13 mouse cellular contexts compared by ENCODE assay signal in genomic region chr1:74123215-74123614, GRCm38 (mm10). TPM values are rescaled to one million over a fixed set of nuclear protein-coding genes. Genes with fewer than 3 reads are reported as not detected.
DNase-seq lines count a peak whose midpoint lies in the region; ATAC-seq and TF ChIP-seq lines count a peak whose summit lies in the region.
"Had no signal": no experiment of that assay in that cellular context is flagged by ENCODE, and none has a peak within 500 bp of the region (broad histone marks: within the 10 kb centered on the region; RNA-seq: fewer than 3 reads in every experiment).

No protein-coding gene starts in this region.

- TF ChIP-seq EP300 in heart, postnatal 0 days (IDR thresholded peaks at IDR 0.05; ENCODE audit: low read depth): no peak
- TF ChIP-seq EP300 in stomach, postnatal 0 days (optimal IDR thresholded peaks at IDR 0.05): no peak

- DNase-seq in heart, postnatal 0 days (ENCODE audit: low spot score): no peak
- no peak for DNase-seq in heart, postnatal 25 days (ENCODE audit: low spot score)
- DNase-seq in neural tube, embryonic 11.5 days (ENCODE audit: low spot score): no peak
- no peak for DNase-seq in neural tube, embryonic 10.5 days (ENCODE audit: extremely low spot score, low spot score)
- no peak for DNase-seq in stomach, postnatal 0 days (ENCODE audit: low spot score)
- no peak for DNase-seq in natural killer cell, adult 2 months (ENCODE audit: low spot score in 2 of 2)
- DNase-seq in embryo, embryonic 10 days (ENCODE audit: low spot score): no peak
- DNase-seq: cerebellum, postnatal 25 days; liver had no signal

- H3K4me3 ChIP-seq in heart, postnatal 0 days (ENCODE audit: low read depth, low read length): peak overlapping the region; percentile 66
- H3K4me3 ChIP-seq in neural tube, embryonic 11.5 days (ENCODE audit: low read depth, low read length): 0 out of 2 replicates have a peak overlapping the region, but pooled peaks have one; percentile 50
- no peak overlapping the region for H3K4me3 ChIP-seq in intestine, embryonic 15.5 days (replicated peaks)
- H3K4me3 ChIP-seq in stomach, postnatal 0 days (ENCODE audit: low read depth, low read length): no peak overlapping the region

- no peaks in the 10 kb centered on the region for H3K36me3 ChIP-seq in heart, postnatal 0 days (replicated peaks; ENCODE audit: control insufficient read depth, insufficient read depth, low read length)
- H3K36me3 ChIP-seq in neural tube, embryonic 11.5 days (ENCODE audit: control insufficient read depth, insufficient read depth, low read length): no peaks in the 10 kb centered on the region
- no peaks in the 10 kb centered on the region for H3K36me3 ChIP-seq in intestine, embryonic 15.5 days
- no peaks in the 10 kb centered on the region for H3K36me3 ChIP-seq in stomach, postnatal 0 days (ENCODE audit: control insufficient read depth, insufficient read depth, low read length)
- H3K36me3 ChIP-seq: heart, embryonic 10.5 days had no signal

- no peaks in the 10 kb centered on the region for H3K9me3 ChIP-seq in heart, postnatal 0 days (replicated peaks; ENCODE audit: control insufficient read depth, low read length)
- H3K9me3 ChIP-seq in neural tube, embryonic 11.5 days (ENCODE audit: control insufficient read depth, low read length): no peaks in the 10 kb centered on the region
- H3K9me3 ChIP-seq in intestine, embryonic 15.5 days: no peaks in the 10 kb centered on the region
- H3K9me3 ChIP-seq in stomach, postnatal 0 days (ENCODE audit: control insufficient read depth, low read length): no peaks in the 10 kb centered on the region
- H3K9me3 ChIP-seq: heart, embryonic 10.5 days had no signal

- WGBS in heart, postnatal 0 days: 53% methylated on average over 8 of the region's 8 CpGs
- WGBS in neural tube, embryonic 11.5 days: 59% methylated on average over 8 of the region's 8 CpGs
- 65% methylated on average over 8 of the region's 8 CpGs for WGBS in intestine, embryonic 15.5 days
- 72% methylated on average over 8 of the region's 8 CpGs for WGBS in stomach, postnatal 0 days

- no peak overlapping the region for H3K9ac ChIP-seq in heart, postnatal 0 days (replicated peaks; ENCODE audit: low read depth, low read length)
- no peak overlapping the region for H3K9ac ChIP-seq in neural tube, embryonic 11.5 days (ENCODE audit: low read length)
- no peak overlapping the region for H3K9ac ChIP-seq in intestine, embryonic 15.5 days
- H3K9ac ChIP-seq in stomach, postnatal 0 days (ENCODE audit: low read length): no peak overlapping the region

- no peak overlapping the region for H3K27ac ChIP-seq in heart, postnatal 0 days (ENCODE audit: low read depth)
- no peak overlapping the region for H3K27ac ChIP-seq in neural tube, embryonic 11.5 days (ENCODE audit: low read depth, low read length)
- no peak overlapping the region for H3K27ac ChIP-seq in intestine, embryonic 15.5 days
- no peak overlapping the region for H3K27ac ChIP-seq in stomach, postnatal 0 days (replicated peaks)
- H3K27ac ChIP-seq: heart, embryonic 10.5 days had no signal

- intact Hi-C loops in heart, postnatal 25 days (cut with DNase I): loop anchor here (2.0 kb wide), 1 partner anchor 40 kb away; no protein-coding TSS in a partner anchor

- no peaks in the 10 kb centered on the region for H3K27me3 ChIP-seq in heart, postnatal 0 days (ENCODE audit: control insufficient read depth, insufficient read depth, low read length)
- peaks cover 13% of the 10 kb centered on the region; the same call in 1 of the 2 replicates for H3K27me3 ChIP-seq in neural tube, embryonic 11.5 days (ENCODE audit: control insufficient read depth, insufficient read depth, low read length)
- 0 out of 2 replicates have a peak, but pooled peaks cover 7% of the 10 kb centered on the region for H3K27me3 ChIP-seq in intestine, embryonic 15.5 days (replicated peaks)
- H3K27me3 ChIP-seq in stomach, postnatal 0 days (ENCODE audit: control insufficient read depth, insufficient read depth, low read length): no peaks in the 10 kb centered on the region

- H3K4me1 ChIP-seq in heart, postnatal 0 days (ENCODE audit: control insufficient read depth, insufficient read depth): peaks cover 52% of the 10 kb centered on the region
- peaks cover 14% of the 10 kb centered on the region for H3K4me1 ChIP-seq in neural tube, embryonic 11.5 days (ENCODE audit: control insufficient read depth, insufficient read depth, low read length)
- peaks cover 11% of the 10 kb centered on the region for H3K4me1 ChIP-seq in intestine, embryonic 15.5 days (replicated peaks)
- H3K4me1 ChIP-seq in stomach, postnatal 0 days (replicated peaks; ENCODE audit: control insufficient read depth, insufficient read depth): peaks cover 5% of the 10 kb centered on the region; the same call in 1 of the 2 replicates

- peak overlapping the region; percentile 95 for H3K4me2 ChIP-seq in heart, postnatal 0 days (ENCODE audit: low read depth, low read length)
- peak overlapping the region; percentile 86; the same call in 1 of the 2 replicates for H3K4me2 ChIP-seq in neural tube, embryonic 11.5 days (ENCODE audit: low read depth)
- peak overlapping the region; percentile 98; the same call in 1 of the 2 replicates for H3K4me2 ChIP-seq in intestine, embryonic 15.5 days (replicated peaks)
- H3K4me2 ChIP-seq in stomach, postnatal 0 days (replicated peaks; ENCODE audit: low read depth): no peak overlapping the region

- TF ChIP-seq CTCF in heart, postnatal 0 days (IDR thresholded peaks at IDR 0.05; ENCODE audit: low read depth): no peak; the same call in 1 of the 2 replicates
- peak; percentile 34 for TF ChIP-seq CTCF in stomach, postnatal 0 days (IDR thresholded peaks at IDR 0.05; ENCODE audit: low read depth)

- no peak for ATAC-seq in heart, postnatal 0 days (ENCODE audit: insufficient read depth, low read depth)
- ATAC-seq in neural tube, embryonic 11.5 days (ENCODE audit: insufficient read depth, low FRiP score, low TSS enrichment): no peak
- no peak for ATAC-seq in intestine, embryonic 15.5 days
- ATAC-seq in stomach, postnatal 0 days (ENCODE audit: low FRiP score, low TSS enrichment): no peak; the same call in 1 of the 2 replicates

RNA-seq across cellular contexts. Expression of gene Tns1, which starts 1.0 kb away (rescaled TPM):
- total RNA-seq in heart, postnatal 0 days (2014; rRNA removed; ENCODE audit: low replicate concordance): 458 and 512 TPM in 2 replicates
- 108 and 125 TPM in 2 replicates for polyA plus RNA-seq in heart, postnatal 0 days (2015; fragmentation: Nextera tagmentation; extraction: Ambion mirVana)
- 100 to 1,000 TPM; 679 to 701 TPM for total RNA-seq in heart, postnatal 25 days (2021)
- 17.9 and 19.9 TPM in 2 replicates for polyA plus RNA-seq in neural tube, embryonic 11.5 days (2014; fragmentation: Nextera tagmentation; extraction: Ambion mirVana)
- polyA plus RNA-seq in intestine, embryonic 15.5 days (2015; fragmentation: Nextera tagmentation; extraction: Ambion mirVana): 23.1 and 29.1 TPM in 2 replicates
- 28.8 and 32.7 TPM in 2 replicates for polyA plus RNA-seq in stomach, postnatal 0 days (2015; fragmentation: Nextera tagmentation; extraction: Ambion mirVana)

RNA-seq across cellular contexts. Expression of gene Rufy4, which starts 2.1 kb away (rescaled TPM):
- total RNA-seq in heart, postnatal 0 days (2014; rRNA removed; ENCODE audit: low replicate concordance): 0.58 TPM in 1 of 2 replicates, not detected in the other
- polyA plus RNA-seq in heart, postnatal 0 days (2015; fragmentation: Nextera tagmentation; extraction: Ambion mirVana): 0.37 and 0.52 TPM in 2 replicates
- 1 to 10 TPM; 1.1 to 1.5 TPM for total RNA-seq in heart, postnatal 25 days (2021)
- polyA plus RNA-seq in neural tube, embryonic 11.5 days (2014; fragmentation: Nextera tagmentation; extraction: Ambion mirVana): 0.38 and 0.78 TPM in 2 replicates
- 0.18 and 0.34 TPM in 2 replicates for polyA plus RNA-seq in intestine, embryonic 15.5 days (2015; fragmentation: Nextera tagmentation; extraction: Ambion mirVana)
- 0.13 and 0.19 TPM in 2 replicates for polyA plus RNA-seq in stomach, postnatal 0 days (2015; fragmentation: Nextera tagmentation; extraction: Ambion mirVana)
- total RNA-seq: CH12.LX had no signal

RNA-seq across cellular contexts. Expression of gene Cxcr2, which starts 30.6 kb away (rescaled TPM):
- total RNA-seq in heart, postnatal 0 days (2014; rRNA removed; ENCODE audit: low replicate concordance): not detected in 2 replicates
- polyA plus RNA-seq in heart, postnatal 0 days (2015; fragmentation: Nextera tagmentation; extraction: Ambion mirVana): 0.08 and 0.15 TPM in 2 replicates
- under 1 TPM; 0.10 to 0.11 TPM for total RNA-seq in heart, postnatal 25 days (2021)
- polyA plus RNA-seq in neural tube, embryonic 11.5 days (2014; fragmentation: Nextera tagmentation; extraction: Ambion mirVana): 0.24 TPM in 1 of 2 replicates, not detected in the other
- 0.24 and 0.35 TPM in 2 replicates for polyA plus RNA-seq in intestine, embryonic 15.5 days (2015; fragmentation: Nextera tagmentation; extraction: Ambion mirVana)
- 0.15 and 0.18 TPM in 2 replicates for polyA plus RNA-seq in stomach, postnatal 0 days (2015; fragmentation: Nextera tagmentation; extraction: Ambion mirVana)
- total RNA-seq: layer of hippocampus, postnatal 14 days had no signal

Comparison
In these comparisons a context has a peak if more than half of its experiments do, and no peak if none do; other contexts are left out.
1. H3K4me3 ChIP-seq: peak in heart, postnatal 0 days (single experiment) and neural tube, embryonic 11.5 days (single experiment); none in intestine, embryonic 15.5 days (single experiment) and stomach, postnatal 0 days (single experiment).